Mouse (Mus musculus) embryonic facial prominence, embryonic 14.5 days (tissue): Measurements from ENCODE around the gene Olfr839-ps1. TPM values are rescaled to one million over a fixed set of nuclear protein-coding genes. Genes with fewer than 3 reads are reported as not detected.

Experiments
- ATAC-seq: fragments of 200-750 bp; cut with Nextera tagmentation; 2 replicates; pipeline ENCODE4 v1.8.0; 2017; ENCODE audit warnings: low read depth, moderate number of reproducible peaks, moderate TSS enrichment
- DNase-seq: peaks from one replicate; pipeline ENCODE4 v3.0.0-alpha.2; 2015; ENCODE audit warnings: low spot score
- H3K27ac ChIP-seq: fragments of 300-500 bp; sonication (generic); replicated peaks from 2 replicates; pipeline ENCODE4 v1.5.1; 2014; ENCODE audit warnings: low read depth, mild to moderate bottlenecking, low read length, moderate library complexity
- H3K27me3 ChIP-seq: fragments of 300-500 bp; sonication (generic); replicated peaks from 2 replicates; pipeline ENCODE4 v1.6.1; 2014; ENCODE audit warnings: low read length; ENCODE audit not compliant: control insufficient read depth, insufficient read depth
- H3K36me3 ChIP-seq: fragments of 300-500 bp; sonication (generic); 2 replicates; pipeline ENCODE4 v1.6.1; 2014; ENCODE audit warnings: low read length, mixed read lengths; ENCODE audit not compliant: control insufficient read depth, insufficient read depth
- H3K4me1 ChIP-seq: fragments of 300-500 bp; sonication (generic); 2 replicates; pipeline ENCODE4 v1.6.1; 2014; ENCODE audit warnings: antibody characterized with exemption, low read length; ENCODE audit not compliant: control insufficient read depth, insufficient read depth
- H3K4me2 ChIP-seq: fragments of 300-500 bp; sonication (generic); 2 replicates; pipeline ENCODE4 v1.6.1; 2014; ENCODE audit warnings: low read depth, mild to moderate bottlenecking, low read length, moderate library complexity, mixed read lengths
- H3K4me3 ChIP-seq: fragments of 300-500 bp; sonication (generic); 2 replicates; pipeline ENCODE4 v1.5.1; 2014; ENCODE audit warnings: low read depth, mild to moderate bottlenecking, low read length
- H3K9ac ChIP-seq: fragments of 300-500 bp; sonication (generic); 2 replicates; pipeline ENCODE4 v1.6.1; 2014; ENCODE audit warnings: low read depth, mild to moderate bottlenecking, low read length, moderate library complexity, mixed read lengths
- H3K9me3 ChIP-seq: fragments of 300-500 bp; sonication (generic); 2 replicates; pipeline ENCODE4 v1.6.1; 2016; ENCODE audit warnings: low read length; ENCODE audit not compliant: control insufficient read depth
- WGBS: fragments of 180-500 bp; shearing (Covaris S2); extraction: QIAGEN DNeasy Blood & Tissue Kit; methylation state at CpG from one replicate; pipeline ENCODE4 v1.1.7; 2014; 5-methylcytosine and 5-hydroxymethylcytosine counted together
- polyA plus RNA-seq: library from polyadenylated mRNA; unstranded; fragments of >200 nt; fragmentation: Nextera tagmentation; extraction: Ambion mirVana; gene quantifications from 2 replicates; pipeline ENCODE4 v1.2.1, GENCODE M21; 2014

The Olfr839-ps1 gene
- not detected in 2 replicates for polyA plus RNA-seq

- Histone ChIP-seq H3K27me3 (no peaks in the 10 kb centered on the region), H3K4me3 (no peak within 1 kb of the TSS), H3K36me3 (no peaks in the 10 kb centered on the region), H3K4me1 (no peaks in the 10 kb centered on the region), H3K9ac (no peak within 1 kb of the TSS), H3K4me2 (no peak within 1 kb of the TSS), H3K27ac (no peak within 1 kb of the TSS), H3K9me3 (0 out of 2 replicates have a peak, but pooled peaks cover 3% of the 10 kb centered on the region)
- 75% methylated on average over 1 of the region's 1 CpGs for WGBS
- ATAC-seq = no peak
- no peak for DNase-seq
Observed at GRCm38 (mm10) chr9:19177212-19177611, at the start of gene Olfr839-ps1. Olfr839-ps1 (minus strand) TSS chr9:19177312.

- WGBS = 68% methylated on average over 1 of the region's 1 CpGs
- Histone ChIP-seq H3K9me3 (no peaks in the 10 kb centered on the region), H3K4me3 (no peak within 1 kb of the TSS), H3K27me3 (no peaks in the 10 kb centered on the region), H3K9ac (no peak within 1 kb of the TSS), H3K4me2 (no peak within 1 kb of the TSS), H3K36me3 (no peaks in the 10 kb centered on the region), H3K27ac (no peak within 1 kb of the TSS), H3K4me1 (no peaks in the 10 kb centered on the region)
- DNase-seq (no peak), ATAC-seq (no peak)
Observed at GRCm38 (mm10) chr9:19136017-19136416, 41.1 kb downstream of the Olfr839-ps1 start, which contains the start of gene Olfr837. Olfr837 (plus strand) TSS chr9:19136317.

DNA sequence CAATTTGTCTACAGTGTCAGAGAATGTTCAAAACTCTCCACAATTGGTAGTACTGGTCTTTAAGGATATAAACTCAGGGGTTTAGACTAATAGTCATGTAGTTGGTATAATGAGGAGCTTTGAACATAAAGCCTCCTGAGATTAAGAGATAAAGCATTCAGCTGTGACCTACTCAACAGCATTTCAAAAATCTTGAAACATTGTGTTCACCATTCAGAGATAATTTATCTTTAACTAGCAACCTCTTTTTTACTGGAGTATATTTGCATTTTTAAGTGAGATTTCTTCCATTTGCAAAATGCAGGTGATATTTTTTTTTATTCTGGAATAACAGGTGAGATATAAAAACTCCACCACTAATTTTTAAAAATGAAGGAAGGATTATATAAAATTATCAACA is 57.0 kb downstream of the Olfr839-ps1 start, which contains the start of gene Olfr836:
Gene Olfr836 (plus strand): TSS at position 301 of the 400 bp plus-strand sequence.
- no peak for ATAC-seq
- no peak for DNase-seq
- Histone ChIP-seq H3K4me2 (no peak within 1 kb of the TSS), H3K9ac (no peak within 1 kb of the TSS), H3K4me3 (no peak within 1 kb of the TSS), H3K27me3 (no peaks in the 10 kb centered on the region), H3K4me1 (no peaks in the 10 kb centered on the region), H3K27ac (no peak within 1 kb of the TSS), H3K36me3 (no peaks in the 10 kb centered on the region), H3K9me3 (no peaks in the 10 kb centered on the region)

Other genes starting within 250 kb of the Olfr839-ps1 start
- not detected in 2 replicates for gene Olfr832, start 240.2 kb downstream of the Olfr839-ps1 start, polyA plus RNA-seq
- gene Olfr834, start 189.3 kb downstream of the Olfr839-ps1 start, polyA plus RNA-seq = not detected in 2 replicates
- gene Olfr835, start 144.6 kb downstream of the Olfr839-ps1 start, polyA plus RNA-seq = not detected in 2 replicates
- not detected in 2 replicates for gene Olfr836, start 56.9 kb downstream of the Olfr839-ps1 start, polyA plus RNA-seq
- gene Olfr837, start 41.0 kb downstream of the Olfr839-ps1 start, polyA plus RNA-seq = not detected in 2 replicates
- 0.04 TPM in 1 of 2 replicates, not detected in the other for gene Olfr843, start 74.7 kb upstream of the Olfr839-ps1 start, polyA plus RNA-seq
- not detected in 2 replicates for gene Olfr844, start 139.0 kb upstream of the Olfr839-ps1 start, polyA plus RNA-seq
- gene Olfr845, start 159.1 kb upstream of the Olfr839-ps1 start, polyA plus RNA-seq = not detected in 2 replicates
- not detected in 2 replicates for gene Olfr846, start 186.7 kb upstream of the Olfr839-ps1 start, polyA plus RNA-seq
- not detected in 2 replicates for gene Olfr847, start 201.4 kb upstream of the Olfr839-ps1 start, polyA plus RNA-seq